Mouse (Mus musculus) 3134 (cell line): ENCODE measurements around the gene Gm10577.

Experiments
- DNase-seq: peaks from one replicate; pipeline ENCODE4 v3.0.0-alpha.2; 2011; ENCODE audit warnings: low spot score; ENCODE audit not compliant: insufficient read length; ENCODE audit errors: extremely low read depth

The Gm10577 gene

DNA sequence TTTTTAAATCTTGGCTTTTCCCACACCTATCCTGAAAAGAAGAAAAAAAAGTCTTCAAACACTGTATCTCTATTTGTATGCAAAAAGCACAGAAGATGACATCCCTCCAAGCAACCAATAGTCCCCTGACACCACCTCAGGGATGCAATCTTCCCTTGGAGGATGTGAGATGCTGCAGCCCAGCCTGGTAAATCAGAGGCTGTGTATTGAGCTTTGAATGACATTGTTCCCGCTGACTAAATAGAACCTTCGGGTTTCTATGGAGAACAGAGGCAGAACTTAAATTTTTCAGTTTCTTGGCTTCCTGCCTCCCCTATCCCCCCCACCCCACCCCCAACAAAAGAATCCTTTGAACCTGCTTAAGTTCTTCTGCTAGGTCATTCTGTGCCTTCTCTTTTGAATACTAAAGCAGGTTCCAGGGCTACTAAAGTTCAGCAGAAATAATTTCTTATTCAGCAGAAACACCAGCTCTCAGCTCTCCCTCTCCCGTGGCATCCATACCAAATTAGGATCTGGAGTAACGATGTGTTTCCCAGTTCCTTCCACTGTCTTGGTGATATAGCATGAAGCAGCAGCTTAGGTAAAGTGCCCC, 24.3 kb downstream of the Gm10577 start:
- DNase-seq = no peak

DNA sequence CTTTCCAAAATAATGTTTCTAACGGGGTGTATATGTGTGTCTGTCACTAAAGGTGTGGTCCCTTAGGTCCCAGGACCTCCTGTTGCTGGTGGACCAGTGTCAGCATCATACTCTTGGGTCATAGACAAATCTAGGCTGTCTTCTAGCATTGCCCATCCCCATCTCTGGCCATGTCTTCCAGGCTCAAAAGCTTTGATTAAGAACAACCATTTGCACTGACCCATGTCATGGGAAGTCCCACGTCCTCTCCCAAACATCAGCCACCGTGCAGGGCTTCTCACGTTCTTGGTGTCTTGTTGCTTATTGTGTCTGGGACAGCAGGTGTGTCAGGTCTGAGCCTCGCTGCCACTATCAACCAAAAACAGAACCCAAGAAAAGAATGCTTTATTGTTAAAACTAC, 24.9 kb downstream of the Gm10577 start:
- DNase-seq = no peak

DNA sequence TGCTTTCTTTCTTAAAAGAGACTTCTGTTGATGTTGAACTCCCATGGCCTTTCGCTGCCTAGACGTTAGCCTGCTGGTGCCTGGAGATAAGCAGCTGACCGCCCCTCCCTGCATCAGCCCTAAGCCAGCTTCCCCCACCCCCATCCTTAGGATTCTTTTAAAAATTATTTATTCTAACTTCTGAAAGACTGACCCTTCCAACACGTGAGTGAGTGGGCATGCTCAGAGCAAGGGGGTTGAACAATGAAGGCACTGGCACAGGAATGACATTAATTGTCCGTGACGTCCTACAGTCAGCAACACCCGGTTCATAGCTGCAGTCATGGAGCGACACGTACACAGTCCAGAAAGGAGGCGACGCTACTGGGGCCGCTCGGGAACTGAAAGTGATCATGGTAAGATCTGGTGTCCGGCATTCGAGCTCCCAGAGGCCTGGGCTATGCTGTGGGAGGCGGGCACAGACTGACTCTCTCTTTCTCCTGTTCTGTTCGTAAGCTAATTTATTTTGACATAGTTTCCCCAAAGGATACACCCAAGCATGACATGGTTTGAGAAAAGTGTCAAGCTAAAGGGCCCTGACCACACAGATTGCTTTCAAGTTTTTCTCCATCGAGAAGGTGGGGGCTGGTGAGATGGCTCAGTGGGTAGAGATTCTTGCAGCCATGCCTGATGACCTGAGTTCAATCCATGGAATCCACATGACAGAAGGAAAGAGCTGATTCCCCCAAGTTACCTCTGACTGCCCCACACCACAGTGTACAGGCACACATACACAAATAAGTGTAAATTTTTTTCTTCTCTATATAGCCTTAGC, 25.8 kb downstream of the Gm10577 start:
- no peak for DNase-seq

DNA sequence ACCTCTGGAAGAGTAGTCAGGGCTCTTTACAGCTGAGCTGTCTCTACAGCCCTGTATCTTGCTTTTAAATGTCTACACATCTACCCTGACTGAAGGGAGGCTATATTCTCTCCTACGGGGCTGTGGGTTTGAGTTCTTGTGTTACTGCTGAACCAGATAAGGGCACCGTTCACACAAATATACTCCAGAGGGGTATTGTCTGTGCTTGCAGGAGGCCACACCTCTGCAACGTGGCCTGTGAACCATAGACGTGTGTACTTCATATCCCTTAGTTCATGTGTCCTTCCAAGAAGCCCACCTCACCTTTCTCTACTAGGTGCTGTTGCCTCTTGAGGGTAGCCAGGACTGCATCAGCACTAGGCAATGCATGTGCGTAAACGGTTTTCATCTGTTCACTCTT, 28.4 kb downstream of the Gm10577 start:
- DNase-seq = no peak

DNA sequence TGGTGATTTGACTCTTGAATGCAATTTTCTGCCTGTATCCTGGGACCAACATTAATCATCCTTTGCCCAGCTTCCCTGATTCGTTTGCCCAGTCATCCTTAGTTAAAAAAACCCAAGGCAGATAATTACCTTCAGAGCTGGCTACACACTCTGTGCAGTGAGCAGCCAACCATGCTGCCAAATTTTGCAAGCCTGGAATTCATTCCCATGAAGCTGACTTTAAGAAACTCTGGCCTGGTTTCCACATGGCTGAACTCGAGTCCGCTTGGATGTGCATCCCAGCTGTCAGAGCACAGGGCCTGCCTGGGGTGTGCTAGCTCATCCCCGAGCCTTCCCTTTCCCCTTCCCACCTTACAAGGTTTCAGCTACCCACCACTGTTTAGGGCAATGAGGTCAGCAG, 29.5 kb downstream of the Gm10577 start:
- no peak for DNase-seq

DNA sequence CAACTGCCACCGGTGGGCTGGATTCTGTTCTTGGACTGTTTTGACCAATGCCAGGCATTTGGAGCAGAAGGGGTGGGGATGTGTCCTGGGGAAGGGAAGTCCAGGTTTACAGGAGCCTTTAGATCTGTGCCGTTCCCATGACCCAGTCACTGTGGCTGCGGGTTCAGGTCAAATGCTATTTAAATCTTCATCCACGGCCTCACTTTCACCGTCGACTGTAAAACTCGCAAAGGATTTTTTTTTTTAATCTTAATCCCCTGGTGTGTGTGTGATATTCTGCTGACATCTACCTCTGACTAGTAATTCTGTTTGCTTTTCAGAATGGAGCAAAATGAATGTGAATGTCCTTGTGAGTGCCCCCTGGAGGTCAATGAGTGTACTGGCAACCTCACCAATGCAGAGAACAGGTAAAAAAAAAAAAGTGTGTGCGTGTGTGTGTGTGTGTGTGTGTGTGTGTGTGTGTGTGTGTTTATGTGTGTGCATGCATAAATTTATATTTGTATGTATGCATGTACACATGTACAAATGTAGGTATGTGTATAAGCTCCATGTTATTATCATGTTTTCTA, 32.2 kb downstream of the Gm10577 start:
- DNase-seq = no peak

DNA sequence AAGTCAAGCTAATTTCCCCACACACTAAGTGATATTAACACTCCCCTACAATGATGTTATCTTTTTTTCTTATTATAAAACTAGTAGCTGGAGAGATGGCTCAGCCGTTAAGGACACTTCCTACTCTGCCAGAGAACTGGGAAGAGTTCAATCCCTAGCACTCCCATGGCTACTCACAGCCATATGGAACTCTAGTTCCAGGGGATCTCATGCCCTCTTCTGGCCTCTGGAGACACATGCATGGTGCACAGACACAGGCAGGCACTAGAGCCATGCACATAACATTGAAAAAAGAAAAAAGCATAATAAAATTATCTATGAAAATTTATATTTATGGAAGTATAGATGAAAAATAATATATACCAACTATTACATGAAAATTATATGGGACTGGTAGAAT, 33.3 kb downstream of the Gm10577 start:
- DNase-seq = no peak

DNA sequence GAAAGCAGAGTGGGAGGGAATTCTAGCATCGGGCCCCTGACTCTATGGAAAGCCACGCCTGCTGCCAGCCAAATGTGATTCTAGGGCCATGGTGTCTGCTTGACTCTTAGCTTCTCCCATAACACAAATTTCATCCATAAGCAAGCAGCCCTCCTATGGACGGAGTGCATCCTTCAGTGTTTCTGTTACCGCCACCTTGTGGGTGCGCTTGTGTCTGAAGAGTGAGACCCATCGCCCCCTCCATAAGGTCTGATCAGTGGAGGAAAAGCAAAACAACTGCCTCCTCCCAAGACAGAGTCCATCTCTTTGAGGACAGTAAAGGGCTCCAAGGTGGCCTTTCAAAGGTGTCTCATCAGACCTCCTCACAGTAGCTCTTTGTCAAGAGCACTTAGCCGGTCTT, 43.0 kb downstream of the Gm10577 start:
- no peak for DNase-seq

DNA sequence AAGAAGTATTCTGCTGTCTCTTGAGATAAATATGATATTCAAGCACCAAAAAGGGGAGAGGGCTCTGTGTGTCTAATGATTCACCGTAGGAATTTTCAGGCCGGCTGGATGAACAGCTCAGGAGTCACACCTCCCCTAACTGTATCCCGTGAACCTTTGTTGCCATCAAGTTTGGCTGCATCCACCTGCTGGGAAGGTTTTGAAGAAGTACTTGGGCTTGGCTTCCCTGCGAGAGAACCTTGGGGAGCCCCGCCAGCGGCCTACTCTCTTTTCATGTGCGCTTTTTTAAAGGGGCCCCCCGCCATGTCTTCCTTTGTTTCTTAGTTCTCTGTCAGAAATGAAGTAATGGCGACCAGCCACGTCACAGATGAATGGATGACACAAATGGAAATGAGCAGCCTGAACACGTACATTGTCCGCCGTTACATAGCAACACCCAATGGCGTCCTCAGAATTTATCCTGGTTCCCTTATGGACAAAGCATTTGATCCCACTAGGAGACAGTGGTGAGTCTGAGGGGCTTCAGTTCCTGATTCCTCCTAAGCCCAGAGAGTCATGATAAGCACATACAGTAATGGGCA, 46.0 kb downstream of the Gm10577 start:
- no peak for DNase-seq

DNA sequence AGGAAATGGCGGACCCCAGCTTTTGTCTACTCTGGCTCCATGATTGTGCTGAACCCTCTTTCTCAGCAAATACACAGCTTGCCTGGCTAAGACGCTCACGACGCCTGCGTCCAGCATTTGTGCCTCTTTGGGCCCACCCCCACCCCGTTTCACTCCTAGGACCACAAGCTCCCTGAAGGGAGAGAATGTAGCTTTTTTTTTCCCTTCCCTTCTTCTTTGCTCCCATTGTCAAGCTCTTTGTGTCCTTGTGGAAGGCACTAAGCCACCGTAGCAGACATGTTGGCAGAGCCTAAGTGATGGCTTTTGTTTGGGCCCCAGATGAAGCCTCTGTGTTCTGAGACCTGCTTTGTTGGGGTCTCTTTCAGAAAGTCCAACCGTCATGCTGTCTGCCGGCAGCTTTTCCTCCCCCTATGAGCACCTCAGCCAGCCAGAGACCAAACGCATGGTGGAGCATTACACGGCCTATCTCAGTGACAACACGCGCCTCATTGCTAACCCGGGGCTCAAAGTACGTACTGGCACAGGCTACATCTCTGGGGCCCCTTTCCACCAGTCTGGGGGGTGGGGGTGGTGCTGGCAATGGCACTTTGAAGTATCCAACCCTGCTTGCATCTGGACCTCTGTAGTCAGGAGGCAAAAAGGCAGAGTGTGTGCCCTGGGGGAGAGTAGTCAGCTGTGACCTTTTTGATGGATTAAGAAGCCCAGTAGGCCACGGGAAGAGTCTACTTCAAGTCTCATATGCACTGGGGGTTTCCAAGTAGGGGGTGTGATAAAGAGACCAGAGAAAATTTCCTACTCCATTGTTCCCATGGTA, 46.6 kb downstream of the Gm10577 start:
- no peak for DNase-seq
